Mouse (Mus musculus) lung, adult 18-20 months (tissue): Measurements from ENCODE around the gene L3mbtl3.

ENCODE experiments used
- DNase-seq, 2 experiments: peaks; one replicate each; pipeline ENCODE4 v3.0.0; 2022; ENCODE audit warnings: mixed read lengths in 2 of 2

Gene L3mbtl3

GRCm38 (mm10) chr10:26375790-26376545 is at the start of gene L3mbtl3:
Gene L3mbtl3 (minus strand): TSS chr10:26375971.
- DNase-seq, result peak; percentile 88 to 90

- DNase-seq, result no peak
Measured at GRCm38 (mm10) chr10:26421168-26421567, 45.4 kb upstream of the L3mbtl3 start.

GRCm38 (mm10) chr10:26388656-26389055 is 12.9 kb upstream of the L3mbtl3 start:
- DNase-seq, result no peak

GRCm38 (mm10) chr10:26377332-26377602 is 1.5 kb upstream of the L3mbtl3 start:
- no peak for DNase-seq

GRCm38 (mm10) chr10:26376546-26377331 is 968 bp upstream of the L3mbtl3 start:
- no peak for DNase-seq

GRCm38 (mm10) chr10:26375351-26375751 is 420 bp downstream of the L3mbtl3 start:
- no peak for DNase-seq

GRCm38 (mm10) chr10:26374436-26375311 is 1.1 kb downstream of the L3mbtl3 start:
- DNase-seq, result peak; percentile 50 to 52

GRCm38 (mm10) chr10:26373951-26374435 is 1.8 kb downstream of the L3mbtl3 start:
- DNase-seq, result peak; percentile 59 to 66

GRCm38 (mm10) chr10:26372940-26373931 is 2.5 kb downstream of the L3mbtl3 start:
- DNase-seq, result peak; percentile 84 to 90

- DNase-seq, result peak; percentile 7 to 10
Measured at GRCm38 (mm10) chr10:26371416-26371815, 4.4 kb downstream of the L3mbtl3 start.

GRCm38 (mm10) chr10:26364942-26365341 is 10.8 kb downstream of the L3mbtl3 start:
- DNase-seq, result no peak

- DNase-seq, result no peak
Measured at GRCm38 (mm10) chr10:26364326-26364856, 11.4 kb downstream of the L3mbtl3 start.

GRCm38 (mm10) chr10:26363605-26364004 is 12.2 kb downstream of the L3mbtl3 start:
- no peak for DNase-seq

GRCm38 (mm10) chr10:26358798-26359197 is 17.0 kb downstream of the L3mbtl3 start:
- no peak for DNase-seq

- DNase-seq, result no peak
Measured at GRCm38 (mm10) chr10:26358231-26358630, 17.5 kb downstream of the L3mbtl3 start.

GRCm38 (mm10) chr10:26353781-26354180 is 22.0 kb downstream of the L3mbtl3 start:
- no peak for DNase-seq

GRCm38 (mm10) chr10:26351129-26351738 is 24.5 kb downstream of the L3mbtl3 start:
- no peak for DNase-seq

GRCm38 (mm10) chr10:26350153-26350552 is 25.6 kb downstream of the L3mbtl3 start:
- DNase-seq, result no peak

- no peak for DNase-seq
Measured at GRCm38 (mm10) chr10:26347614-26348013, 28.2 kb downstream of the L3mbtl3 start.

GRCm38 (mm10) chr10:26345879-26346278 is 29.9 kb downstream of the L3mbtl3 start:
- no peak for DNase-seq
